Mouse (Mus musculus): ENCODE measurements around the gene Stra6.

GRCm38 (mm10) chr9:58157838-58158237 lies 94.2 kb downstream of the Stra6 start:
- no peak for TF ChIP-seq CTCF (IDR thresholded peaks at IDR 0.05; ENCODE audit: borderline replicate concordance, insufficient read depth, low read depth, low read length)
- no peak for TF ChIP-seq POLR2A (IDR thresholded peaks at IDR 0.05; ENCODE audit: borderline replicate concordance, insufficient read depth, low read length)

All from cerebellum, adult 2 months (tissue).